Mouse (Mus musculus) embryo, embryonic 11.5 days (tissue): ENCODE measurements at regions not wholly inside any gene's neighbourhood (a gene's known extent, or its start where the extent isn't known, plus 50 kb on each side); places are given as distances from the start of the nearest gene placed in this dataset.

Experiments used
- DNase-seq: peaks from one replicate; pipeline ENCODE4 v3.0.0-alpha.2; 2012; ENCODE audit warnings: low read depth, low spot score

- no peak for DNase-seq
Measured at GRCm38 (mm10) chr10:66796296-66796695, 299.6 kb upstream of the Jmjd1c start.

- no peak for DNase-seq
Measured at GRCm38 (mm10) chr10:66802691-66803090, 293.2 kb upstream of the Jmjd1c start.

GRCm38 (mm10) chr10:66807261-66807968 lies 288.5 kb upstream of the Jmjd1c start:
- peak; percentile 47 for DNase-seq

GRCm38 (mm10) chr10:66812515-66813260 lies 283.2 kb upstream of the Jmjd1c start:
- no peak for DNase-seq

GRCm38 (mm10) chr10:66813850-66814564 lies 281.9 kb upstream of the Jmjd1c start:
- no peak for DNase-seq

- peak; percentile 71 for DNase-seq
Measured at GRCm38 (mm10) chr10:66814565-66815201, 281.2 kb upstream of the Jmjd1c start.

GRCm38 (mm10) chr10:66815951-66816350 lies 280.0 kb upstream of the Jmjd1c start:
- no peak for DNase-seq

- no peak for DNase-seq
Measured at GRCm38 (mm10) chr10:66816776-66817175, 279.1 kb upstream of the Jmjd1c start.

- no peak for DNase-seq
Measured at GRCm38 (mm10) chr10:66817876-66818275, 278.0 kb upstream of the Jmjd1c start.

GRCm38 (mm10) chr10:66819517-66819916 lies 276.4 kb upstream of the Jmjd1c start:
- DNase-seq: no peak

GRCm38 (mm10) chr10:66825737-66826136 lies 270.2 kb upstream of the Jmjd1c start:
- DNase-seq: no peak

GRCm38 (mm10) chr10:66826327-66826726 lies 269.6 kb upstream of the Jmjd1c start:
- no peak for DNase-seq

GRCm38 (mm10) chr10:66834974-66835373 lies 261.0 kb upstream of the Jmjd1c start:
- no peak for DNase-seq

- DNase-seq: no peak
Measured at GRCm38 (mm10) chr10:66839058-66839457, 256.9 kb upstream of the Jmjd1c start.

GRCm38 (mm10) chr10:66843258-66843657 lies 252.7 kb upstream of the Jmjd1c start:
- DNase-seq: no peak

GRCm38 (mm10) chr10:66848778-66849177 lies 247.1 kb upstream of the Jmjd1c start:
- no peak for DNase-seq

- no peak for DNase-seq
Measured at GRCm38 (mm10) chr10:66849681-66850080, 246.2 kb upstream of the Jmjd1c start.

GRCm38 (mm10) chr10:66850972-66851478 lies 244.9 kb upstream of the Jmjd1c start:
- DNase-seq: no peak

GRCm38 (mm10) chr10:66851841-66852240 lies 244.1 kb upstream of the Jmjd1c start:
- no peak for DNase-seq

- DNase-seq: no peak
Measured at GRCm38 (mm10) chr10:66852708-66853107, 243.2 kb upstream of the Jmjd1c start.

- peak; percentile 72 for DNase-seq
Measured at GRCm38 (mm10) chr10:66853258-66853657, 242.7 kb upstream of the Jmjd1c start.

- no peak for DNase-seq
Measured at GRCm38 (mm10) chr10:66854895-66855294, 241.0 kb upstream of the Jmjd1c start.
